Mouse (Mus musculus) T-helper 17 cell (primary cell): ENCODE data around the gene Syt14.

ENCODE experiments used
- in situ Hi-C, 2 experiments: fragments of 300-600 bp; cut with MboI, MseI; formaldehyde crosslinking; loops; 1 replicate in 1 of 2; 2 replicates in 1 of 2; pipeline ENCODE4 v1.15.1; 2025; ENCODE audit warnings: high pct_unique_total_duplicates in 2 of 2

Syt14 gene

DNA sequence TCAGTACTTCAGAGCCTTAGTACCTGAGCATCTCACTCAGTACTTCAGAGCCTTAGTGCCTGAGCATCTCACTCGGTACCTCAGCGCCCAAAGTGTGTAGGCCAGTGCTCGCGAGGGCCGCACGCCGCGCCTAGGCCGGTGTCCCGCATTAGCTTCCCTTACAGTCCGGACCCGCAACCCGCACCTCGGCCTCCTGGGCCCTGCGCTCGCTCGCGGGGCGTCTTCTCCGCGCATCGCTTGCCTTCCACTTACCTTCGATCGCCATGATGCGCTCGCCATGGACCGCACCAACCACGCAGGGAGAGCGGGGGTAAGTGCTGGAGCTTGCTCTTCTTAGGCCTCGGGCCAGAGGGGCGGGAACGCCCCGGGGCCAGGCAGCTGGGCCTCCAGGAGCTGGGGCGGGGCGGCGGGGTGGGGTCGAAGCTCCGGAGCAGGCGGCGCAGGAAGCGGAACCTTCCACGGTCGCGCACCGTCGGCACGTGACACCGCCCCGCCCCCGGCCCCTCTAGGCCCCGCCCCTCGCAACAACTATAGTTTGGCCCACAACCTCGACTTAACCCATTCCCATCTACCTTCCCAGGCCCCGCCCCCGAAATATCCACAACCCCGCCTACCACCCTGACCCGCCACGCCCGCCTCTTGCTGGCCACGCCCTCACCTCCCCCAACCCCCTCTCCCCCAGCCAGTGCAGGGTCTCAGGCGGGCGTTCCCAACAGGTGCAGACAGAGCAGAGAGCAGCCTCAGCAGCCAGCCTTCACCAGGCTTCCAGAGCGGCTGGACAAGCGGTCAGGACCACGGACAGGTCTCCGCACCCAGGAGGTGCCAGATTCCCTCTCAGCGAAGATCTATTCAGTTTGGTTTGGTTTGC, at the start of gene Syt14:
Gene Syt14 (minus strand): TSS at position 405 of the 868 bp plus-strand sequence.
- in situ Hi-C loops = no loop called here

DNA sequence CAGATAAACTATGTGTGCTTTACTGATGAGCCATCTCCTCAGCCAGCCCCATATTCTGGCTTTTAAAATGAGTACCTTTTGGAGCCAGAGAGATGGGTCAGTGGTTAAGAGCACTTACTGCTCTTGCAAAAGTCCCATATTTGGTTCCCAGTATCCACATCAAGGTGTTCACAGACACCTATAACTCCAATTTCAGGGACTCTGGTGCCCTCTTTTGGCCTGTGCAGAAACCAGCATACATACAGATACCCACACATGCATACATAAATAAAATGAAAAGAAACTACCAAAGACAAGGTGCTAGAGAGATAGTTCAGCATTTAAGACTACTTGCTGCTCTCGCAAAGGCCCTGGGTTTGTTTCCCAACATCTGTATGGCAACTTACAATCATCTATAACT, 48.4 kb upstream of the Syt14 start:
- in situ Hi-C loops = no loop called here

DNA sequence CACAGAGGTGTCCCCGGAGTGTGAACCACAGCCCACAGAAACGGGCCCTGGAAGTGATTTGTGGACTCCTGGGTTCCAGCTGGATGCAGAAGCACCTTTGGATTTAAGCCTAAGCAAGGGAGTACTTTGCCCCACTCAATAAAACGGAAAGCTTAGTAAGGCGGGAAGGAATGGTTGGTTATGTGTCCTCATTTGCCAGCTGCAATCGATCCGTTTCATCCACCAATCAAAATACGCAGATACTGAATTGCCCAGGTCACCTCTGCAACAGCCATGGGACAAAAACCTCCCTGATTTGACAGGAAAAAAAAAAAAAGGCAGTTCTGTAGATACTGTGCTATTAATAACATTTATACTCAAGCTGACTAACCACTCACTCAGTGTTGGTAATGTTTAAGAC, 47.5 kb upstream of the Syt14 start:
- in situ Hi-C loops = no loop called here

DNA sequence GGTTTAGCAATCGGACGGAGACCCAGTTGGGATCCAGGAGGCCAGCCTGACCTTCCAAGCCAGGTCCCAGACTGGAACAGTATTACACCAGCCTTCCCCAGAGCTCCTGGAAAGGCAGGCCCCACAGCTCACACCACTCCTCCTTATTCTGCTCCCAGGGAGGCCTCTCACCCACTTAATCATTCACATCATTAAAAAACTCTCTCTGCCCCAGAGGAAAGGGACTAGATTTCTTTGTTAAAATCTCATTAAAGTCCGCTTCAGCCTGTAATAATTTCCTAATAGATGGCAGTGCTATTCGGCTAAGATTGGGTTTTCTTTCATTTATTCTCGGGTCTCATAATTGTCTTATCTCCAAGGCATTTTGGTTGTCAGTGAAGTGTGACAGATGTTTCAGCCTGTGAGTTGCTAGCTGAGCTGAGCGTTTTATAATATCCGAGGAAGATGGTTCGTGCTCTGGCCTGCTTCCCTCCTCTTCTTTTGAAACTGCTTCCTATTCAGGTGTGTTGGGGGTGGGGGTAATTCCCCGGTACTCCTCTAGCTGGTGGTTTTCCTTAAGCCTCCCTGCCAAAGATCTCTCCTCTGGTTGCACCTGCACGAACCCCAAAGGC, 46.8 kb upstream of the Syt14 start:
- in situ Hi-C loops = no loop called here

DNA sequence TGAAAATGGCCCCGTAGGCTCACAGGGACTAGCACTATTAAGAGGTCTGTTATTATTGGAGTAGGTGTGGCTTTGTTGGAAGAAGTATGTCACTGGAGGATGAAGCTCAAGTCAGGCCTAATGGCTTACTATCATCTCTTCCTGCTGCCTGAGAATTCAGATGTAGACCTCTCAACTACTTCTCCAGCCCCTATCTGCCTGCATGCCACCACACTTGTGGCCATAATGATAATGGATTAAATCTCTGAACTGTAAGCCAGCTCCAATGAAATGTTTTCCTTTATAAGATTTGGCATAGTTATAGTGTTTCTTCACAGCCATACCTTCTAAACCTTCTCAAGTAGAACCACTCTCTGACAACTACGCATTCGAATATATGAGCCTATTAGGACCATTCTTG, 27.0 kb upstream of the Syt14 start:
- in situ Hi-C loops = no loop called here

DNA sequence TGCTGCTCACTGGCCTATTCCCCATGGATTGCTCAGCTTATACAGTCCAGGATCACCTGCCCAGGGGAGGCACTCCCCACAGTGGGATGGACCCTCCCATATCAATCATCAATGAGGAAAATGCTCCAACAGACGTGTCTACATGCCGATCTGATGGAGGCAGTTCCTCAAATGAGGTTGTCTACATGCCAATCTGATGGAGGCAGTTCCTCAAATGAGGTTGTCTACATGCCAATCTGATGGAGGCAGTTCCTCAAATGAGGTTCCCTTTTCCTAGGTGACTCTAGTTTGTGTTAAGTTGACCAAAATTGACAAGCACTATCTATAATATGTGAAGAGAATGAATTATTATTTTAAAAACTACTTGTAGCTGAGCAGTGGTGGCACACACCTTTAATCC, 24.6 kb upstream of the Syt14 start:
- in situ Hi-C loops = no loop called here

DNA sequence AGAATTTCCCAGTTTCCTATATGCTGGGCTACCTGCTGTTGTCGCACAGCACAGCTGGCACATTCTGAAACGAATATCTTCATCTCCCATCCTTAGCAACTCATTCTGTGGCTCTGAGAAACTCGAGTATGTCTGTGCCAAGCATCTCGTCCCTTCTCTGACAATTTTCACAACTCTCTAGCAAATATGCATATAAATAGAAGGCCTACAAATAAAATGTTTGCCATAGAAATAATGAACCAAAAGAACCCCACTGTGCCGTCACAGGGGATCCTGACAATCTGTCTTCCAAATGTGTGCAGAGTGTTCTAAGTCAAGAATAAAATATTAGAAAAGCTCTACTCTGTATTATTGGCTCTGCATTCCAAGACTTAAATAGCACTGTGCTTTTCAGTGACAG, 24.0 kb upstream of the Syt14 start:
- in situ Hi-C loops = no loop called here

DNA sequence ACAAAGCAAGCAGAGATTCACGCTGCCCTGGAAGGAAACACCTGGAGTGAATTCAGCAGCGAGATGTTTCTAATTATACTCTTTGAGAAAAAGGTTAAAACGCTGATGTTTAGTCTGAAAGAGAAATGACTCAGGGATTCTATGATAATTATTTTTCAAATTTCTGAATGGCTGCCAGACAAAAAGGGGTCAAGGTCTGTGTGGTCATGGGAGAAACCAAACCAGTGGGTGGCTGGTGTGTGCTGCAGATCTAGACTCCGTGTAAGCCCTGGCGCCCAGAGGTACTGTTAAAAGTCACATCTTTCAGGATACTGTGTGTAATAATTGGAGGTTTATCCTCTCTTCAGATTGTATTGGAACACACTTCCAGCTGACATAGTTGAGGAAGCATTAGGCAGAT, 18.8 kb upstream of the Syt14 start:
- in situ Hi-C loops = no loop called here

DNA sequence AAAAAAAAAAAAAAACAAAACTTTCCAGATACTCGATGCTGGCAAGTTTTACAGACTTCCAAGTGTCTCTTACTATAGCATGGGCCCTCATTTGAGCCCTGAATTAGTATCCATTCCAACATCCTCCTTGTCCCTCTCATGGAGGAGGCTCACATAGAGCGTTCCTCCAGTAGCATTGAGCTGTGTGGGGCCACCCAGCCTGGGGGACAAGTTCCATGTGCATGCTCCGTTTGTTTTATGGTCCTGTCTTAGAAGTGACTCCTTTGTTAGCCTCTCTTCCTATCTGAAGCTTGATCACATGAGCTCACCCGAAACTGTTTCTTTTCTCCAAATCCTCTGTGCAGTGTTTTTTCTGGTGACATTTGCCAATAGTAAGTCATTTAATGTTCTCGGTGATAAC, 17.5 kb upstream of the Syt14 start:
- in situ Hi-C loops = no loop called here

DNA sequence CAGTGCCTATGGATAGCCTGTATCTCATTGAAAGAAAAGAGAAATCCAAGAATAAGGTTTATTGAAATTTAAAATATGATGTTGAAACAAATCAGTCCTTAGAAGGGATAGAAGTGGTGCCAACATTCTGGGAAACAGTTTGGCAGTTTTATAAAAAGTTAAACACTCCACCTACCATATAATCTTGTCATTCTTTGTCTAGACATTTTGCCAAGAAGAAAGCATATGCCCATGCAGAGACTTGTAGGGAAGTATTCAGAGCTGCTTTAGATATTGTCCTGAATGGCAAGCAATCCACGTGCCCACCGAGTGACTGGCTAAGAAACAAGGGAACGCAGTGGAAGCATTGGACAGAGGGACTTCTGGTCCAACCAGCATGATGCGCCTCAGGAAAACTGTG, 12.0 kb upstream of the Syt14 start:
- in situ Hi-C loops = no loop called here

DNA sequence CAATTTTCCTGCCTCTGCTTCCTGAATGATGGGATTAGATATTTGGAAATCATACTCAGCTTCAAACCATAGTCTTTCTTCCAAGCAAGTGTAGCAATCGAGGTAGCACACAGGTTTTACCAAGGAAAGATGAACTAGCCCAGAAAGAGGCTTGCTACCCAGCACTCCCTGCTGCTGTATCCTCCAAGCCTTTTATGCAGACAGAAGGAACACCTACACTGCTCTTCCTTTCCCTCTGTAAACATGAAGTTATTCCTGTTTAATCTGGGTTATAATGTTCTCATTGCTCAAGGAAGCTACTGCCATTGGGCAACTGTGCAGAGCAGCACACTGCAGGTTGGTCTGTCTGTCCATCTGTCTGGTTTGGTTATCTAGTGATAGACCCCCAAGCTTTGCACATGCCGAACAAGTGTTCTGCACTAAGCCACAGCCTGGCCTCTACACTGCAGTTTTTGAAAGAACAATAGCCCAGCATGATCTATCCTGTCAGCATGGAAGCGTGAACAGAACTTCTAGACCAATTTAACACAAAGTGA, 7.3 kb upstream of the Syt14 start:
- in situ Hi-C loops = no loop called here

DNA sequence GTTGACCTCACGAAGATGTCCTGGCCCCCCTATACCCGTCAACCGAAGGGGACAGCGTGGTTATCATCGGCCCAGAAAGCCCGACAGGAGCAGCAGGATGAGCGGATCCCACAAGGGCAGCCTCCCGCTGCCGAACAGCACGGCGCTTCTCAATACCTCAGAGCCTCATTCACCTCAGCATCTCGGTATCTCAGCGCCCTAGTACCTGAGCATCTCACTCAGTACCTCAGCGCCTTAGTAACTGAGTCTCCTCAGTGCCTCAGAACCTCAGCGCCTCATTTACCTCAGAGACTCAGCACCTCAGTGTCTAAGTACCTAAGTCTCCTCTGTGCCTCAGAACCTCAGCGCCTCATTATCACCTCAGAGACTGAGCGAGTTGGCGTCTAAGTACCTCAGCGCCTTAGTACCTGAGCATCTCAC, 614 bp downstream of the Syt14 start:
- in situ Hi-C loops = no loop called here

DNA sequence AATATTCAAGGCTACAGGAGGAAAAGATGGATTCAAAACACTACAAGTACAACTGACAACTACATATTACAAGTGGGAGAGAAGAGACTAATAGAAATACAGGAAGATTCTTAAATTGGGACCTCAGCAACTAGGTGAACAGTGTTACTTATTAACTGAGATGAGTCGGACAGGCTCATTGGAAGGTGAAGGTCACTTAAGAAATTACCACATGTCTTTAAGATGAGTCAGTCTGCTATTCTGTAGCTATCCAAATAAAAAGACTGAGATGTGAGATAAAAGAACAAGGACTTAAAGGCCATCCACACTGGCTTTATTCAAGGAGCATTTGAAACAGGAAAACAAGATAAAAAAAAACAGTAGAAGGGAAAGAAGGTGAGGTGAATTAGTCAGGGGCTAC, 11.3 kb downstream of the Syt14 start:
- in situ Hi-C loops = no loop called here

DNA sequence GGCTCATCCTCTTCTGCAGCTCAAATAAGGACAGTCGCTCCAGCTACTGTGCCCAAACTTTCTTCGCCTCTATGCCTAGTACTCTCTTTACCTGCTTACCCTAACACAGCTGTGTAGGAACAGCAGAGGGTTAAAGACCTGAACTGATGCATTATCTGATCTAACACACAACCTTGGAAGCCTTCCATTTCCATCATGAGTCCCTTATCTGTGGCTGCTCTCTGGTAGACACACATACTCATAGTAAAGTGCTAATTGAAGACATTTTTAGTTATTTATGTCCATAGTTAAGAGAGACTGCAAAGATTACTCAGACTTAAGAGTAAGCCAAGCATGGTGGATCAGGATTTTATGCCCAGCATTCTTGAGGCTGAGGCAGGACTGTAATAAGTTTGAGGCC, 23.2 kb downstream of the Syt14 start:
- in situ Hi-C loops = no loop called here

DNA sequence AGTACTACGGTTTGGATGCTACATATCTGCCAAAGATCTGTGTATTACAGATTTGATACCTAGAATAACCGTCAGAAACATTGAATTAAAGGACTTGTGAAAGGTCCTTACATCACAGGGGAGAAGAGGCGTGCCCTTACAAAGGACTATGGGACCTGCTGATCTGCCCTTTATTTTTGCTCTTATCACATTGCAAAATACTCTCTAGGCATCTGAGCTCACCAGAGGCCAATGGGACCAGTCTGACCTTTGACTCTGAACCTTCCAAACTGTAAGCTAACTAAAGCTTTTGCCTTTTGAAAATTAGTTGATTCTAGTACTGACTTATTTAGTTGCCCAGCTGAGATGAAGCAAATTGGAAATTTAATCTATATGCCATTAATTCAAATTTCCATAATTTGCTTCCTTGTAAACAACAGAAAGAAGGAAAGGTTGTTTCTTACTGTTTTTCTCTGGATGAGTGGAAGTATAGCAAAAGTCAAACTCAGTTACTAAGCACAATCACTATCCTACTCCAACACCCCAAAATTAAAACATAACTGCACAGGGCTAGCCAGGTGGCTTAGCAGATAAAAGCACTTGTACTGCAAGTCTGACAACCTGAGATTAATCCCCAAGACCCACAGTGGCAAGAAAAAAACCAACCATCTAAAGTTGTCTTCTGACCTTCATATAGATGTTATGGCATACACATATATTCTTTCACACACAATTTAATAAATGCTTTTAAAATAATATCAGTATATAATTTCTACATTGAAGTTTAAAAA, 24.4 kb downstream of the Syt14 start:
- in situ Hi-C loops = no loop called here

DNA sequence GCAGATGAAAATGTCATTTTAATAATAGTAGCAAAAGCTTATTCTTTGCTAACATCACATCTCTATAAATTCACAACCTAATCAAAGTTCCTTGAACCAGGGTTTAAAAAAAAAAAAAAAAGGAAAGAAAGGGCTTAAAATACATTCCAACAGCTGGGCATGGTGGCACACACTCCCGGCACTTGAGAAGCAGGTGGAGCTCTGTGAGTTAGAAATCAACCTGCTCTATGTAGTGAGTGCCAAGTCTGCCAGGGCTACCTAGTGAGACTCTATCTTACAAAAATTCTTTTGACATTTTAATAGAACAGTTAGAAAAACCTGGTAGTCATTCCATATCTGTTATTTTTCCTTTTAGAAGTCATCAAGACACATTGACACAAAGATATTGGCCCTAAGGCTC, 31.0 kb downstream of the Syt14 start:
- in situ Hi-C loops = no loop called here

DNA sequence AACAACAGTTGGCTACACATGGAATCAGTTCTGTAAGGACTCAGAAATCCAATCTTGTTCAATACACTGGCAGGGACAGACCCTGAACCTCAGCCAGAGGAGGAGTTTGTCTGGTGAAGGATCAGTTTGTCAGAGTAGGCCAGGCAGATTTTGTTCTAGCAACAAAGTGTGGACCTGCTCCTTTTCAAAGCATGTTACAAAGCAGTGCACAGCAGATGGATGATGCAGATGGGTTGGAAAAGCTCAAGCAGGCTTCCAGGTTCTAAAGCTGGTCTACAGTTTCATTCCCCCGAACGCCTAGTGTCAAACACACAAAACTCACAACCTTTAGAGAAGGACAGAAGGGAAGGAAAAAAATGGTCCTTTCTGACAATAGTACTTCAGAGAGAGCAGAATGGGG, 31.6 kb downstream of the Syt14 start:
- in situ Hi-C loops = no loop called here

DNA sequence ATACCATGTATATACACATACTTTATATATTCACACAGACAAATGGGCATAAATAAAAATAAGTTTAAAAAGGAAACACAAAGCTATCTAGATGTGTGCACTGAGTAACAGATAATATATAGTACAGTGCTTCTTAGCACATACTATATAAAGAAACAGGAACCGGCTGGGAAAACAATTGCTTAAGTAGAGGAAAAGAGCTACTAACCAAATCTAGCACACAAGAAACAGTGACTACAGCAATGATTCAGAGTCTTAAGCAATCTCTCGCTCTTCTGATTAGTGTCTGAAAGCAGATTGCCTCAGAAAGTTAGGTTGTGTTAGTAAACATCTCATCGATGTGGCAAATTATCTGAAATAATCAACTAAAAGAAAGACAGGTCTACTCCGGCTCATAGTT, 33.3 kb downstream of the Syt14 start:
- in situ Hi-C loops = no loop called here

DNA sequence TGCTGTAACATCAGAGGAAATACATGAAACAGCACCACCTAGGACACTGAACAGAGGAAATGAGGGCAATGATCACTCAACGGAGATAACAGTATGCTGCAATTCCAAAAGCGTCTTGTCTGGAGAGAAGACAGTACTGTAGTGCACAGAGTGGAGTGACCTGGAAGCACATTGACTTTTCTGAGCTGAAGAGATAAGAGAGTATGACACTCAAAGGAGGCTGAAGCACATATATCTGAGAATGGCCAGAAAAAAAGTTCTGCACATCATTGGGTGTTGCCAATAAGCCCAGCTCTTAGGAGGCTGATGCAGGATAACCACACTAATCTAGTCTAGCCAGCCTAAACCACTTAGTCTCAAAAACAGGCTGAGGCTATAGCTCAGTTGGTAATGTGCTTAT, 34.0 kb downstream of the Syt14 start:
- in situ Hi-C loops = no loop called here

DNA sequence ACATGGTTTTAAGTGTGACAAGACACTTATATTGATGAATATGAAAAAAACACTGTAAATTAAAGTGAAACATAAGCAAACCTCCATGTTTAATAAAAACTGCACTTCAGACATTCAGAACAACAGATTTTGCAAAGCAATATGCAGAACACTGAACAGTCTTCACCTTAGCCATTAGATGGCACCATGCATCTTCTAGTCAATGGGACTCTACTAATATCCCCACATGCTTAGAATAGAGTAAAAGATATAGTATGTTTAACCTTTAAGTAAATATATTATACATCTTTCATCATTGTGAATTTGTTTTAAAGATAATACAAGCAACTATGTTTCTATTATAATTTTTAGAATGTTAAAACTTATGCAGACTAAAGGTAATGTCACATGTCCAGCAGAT, 34.7 kb downstream of the Syt14 start:
- in situ Hi-C loops = no loop called here

DNA sequence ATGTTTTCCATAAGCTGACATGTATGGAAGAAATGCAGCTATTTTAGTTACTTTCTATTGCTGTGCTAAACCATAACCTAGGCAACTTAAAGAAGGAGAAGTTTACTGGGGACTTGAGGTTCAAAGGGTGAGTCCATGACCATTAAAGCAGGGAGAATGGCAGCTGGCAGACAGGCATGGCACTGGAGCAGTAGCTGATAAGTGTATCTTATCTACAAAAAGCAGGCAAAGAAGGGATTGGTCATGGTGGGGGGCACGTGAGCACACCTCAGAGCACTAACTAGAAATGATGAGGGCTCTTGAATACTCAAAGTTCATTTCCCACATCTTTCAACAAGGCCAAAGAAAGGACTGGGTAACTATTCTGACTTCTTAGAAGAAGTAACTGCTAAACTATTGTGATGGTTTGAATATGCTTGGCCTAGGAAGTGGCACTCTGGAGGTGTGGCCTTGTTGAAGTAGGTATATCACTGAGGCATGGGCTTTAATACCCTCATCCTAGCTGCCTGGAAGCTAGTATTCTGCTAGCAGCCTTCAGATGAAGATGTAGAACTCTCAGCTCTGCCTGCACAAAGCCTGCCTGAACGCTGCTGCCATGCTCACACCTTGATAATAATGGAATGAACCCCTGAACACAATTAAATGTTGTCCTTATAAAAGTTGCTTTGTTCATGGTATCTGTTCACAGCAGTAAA, 41.2 kb downstream of the Syt14 start:
- in situ Hi-C loops = no loop called here

DNA sequence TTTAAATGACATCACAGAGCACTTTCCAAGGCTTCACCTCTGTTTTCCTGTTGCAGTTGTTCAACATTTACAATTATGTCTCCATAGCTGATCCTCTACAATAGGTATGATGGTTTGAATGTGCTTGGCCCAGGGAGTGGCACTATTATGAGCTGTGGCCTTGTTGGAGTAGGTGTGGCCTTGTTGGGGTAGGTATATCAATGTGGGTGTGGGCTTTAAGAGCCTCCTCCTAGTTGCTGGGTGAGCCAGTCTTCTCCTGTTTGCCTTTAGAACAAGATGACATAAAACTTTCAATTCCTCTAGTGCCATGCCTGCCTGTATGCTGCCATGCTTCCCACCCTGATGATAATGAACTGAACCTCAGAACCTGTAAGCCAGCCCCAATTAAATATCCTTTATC, 42.1 kb downstream of the Syt14 start:
- in situ Hi-C loops = no loop called here
